20 mouse cellular contexts compared by ENCODE assay signal in genomic region chr10:37313461-37313860, GRCm38 (mm10).
DNase-seq lines count a peak whose midpoint lies in the region; ATAC-seq and TF ChIP-seq lines count a peak whose summit lies in the region.
"Had no signal": no experiment of that assay in that cellular context is flagged by ENCODE, and none has a peak within 500 bp of the region (broad histone marks: within the 10 kb centered on the region; RNA-seq: fewer than 3 reads in every experiment).

No protein-coding gene starts in this region.

- no peak for ATAC-seq in intestine, embryonic 16.5 days
- ATAC-seq: CD4-positive, CD25-positive, alpha-beta regulatory T cell, adult 4 months; forebrain, embryonic 13.5 days; forebrain, embryonic 15.5 days; forebrain, postnatal 0 days had no signal

- no peak overlapping the region for H3K27ac ChIP-seq in intestine, embryonic 16.5 days (ENCODE audit: low read length)
- H3K27ac ChIP-seq: embryonic facial prominence, embryonic 10.5 days; embryonic facial prominence, embryonic 12.5 days; forebrain, embryonic 13.5 days; forebrain, embryonic 15.5 days had no signal

- H3K4me1 ChIP-seq in intestine, embryonic 16.5 days (ENCODE audit: control insufficient read depth, insufficient read depth, low read length) = no peaks in the 10 kb centered on the region
- H3K4me1 ChIP-seq: embryonic facial prominence, embryonic 12.5 days had no signal

- DNase-seq in 3T3-L1 (ENCODE audit: low read depth, low spot score) (peak; percentile 56), NIH3T3 (ENCODE audit: low read depth) (peak; percentile 51)
- DNase-seq in right cerebral cortex, postnatal 4 days = no peak
- DNase-seq: adrenal gland, adult 8-10 months; adrenal gland, postnatal 14 days; adrenal gland, postnatal 36 days; B cell, adult 2 months; cerebellum, adult 11-12 months; cerebellum, adult 2 months; cerebellum, adult 9-10 months; forebrain, postnatal 0 days had no signal

- no peaks in the 10 kb centered on the region for H3K79me2 ChIP-seq in myocyte (ENCODE audit: control insufficient read depth, insufficient read depth)

- H3K9me3 ChIP-seq in intestine, embryonic 16.5 days (ENCODE audit: control insufficient read depth, low read length) = no peaks in the 10 kb centered on the region
- H3K9me3 ChIP-seq: embryonic facial prominence, embryonic 10.5 days; embryonic facial prominence, embryonic 12.5 days; forebrain, embryonic 13.5 days; forebrain, embryonic 15.5 days; G1E had no signal

- no peak overlapping the region for H3ac ChIP-seq in myocyte (ENCODE audit: control insufficient read depth, insufficient read length)

- H3K36me3 ChIP-seq in myocyte (ENCODE audit: control insufficient read depth, insufficient read depth) = no peaks in the 10 kb centered on the region
- H3K36me3 ChIP-seq in intestine, embryonic 16.5 days (ENCODE audit: control insufficient read depth, insufficient read depth, low read length) = no peaks in the 10 kb centered on the region
- H3K36me3 ChIP-seq: embryonic facial prominence, embryonic 10.5 days; embryonic facial prominence, embryonic 12.5 days; forebrain, embryonic 15.5 days; G1E had no signal

- no peaks in the 10 kb centered on the region for H3K27me3 ChIP-seq in myocyte (ENCODE audit: control insufficient read depth, insufficient read depth, insufficient read length)
- H3K27me3 ChIP-seq in intestine, embryonic 16.5 days (replicated peaks; ENCODE audit: control insufficient read depth, insufficient read depth, low read length) = no peaks in the 10 kb centered on the region
- H3K27me3 ChIP-seq: CH12.LX; embryonic facial prominence, embryonic 12.5 days; forebrain, embryonic 13.5 days; forebrain, embryonic 15.5 days had no signal

- H3K4me2 ChIP-seq in myocyte (ENCODE audit: low read depth) = no peak overlapping the region
- no peak overlapping the region for H3K4me2 ChIP-seq in intestine, embryonic 16.5 days (ENCODE audit: low read depth, low read length)
- H3K4me2 ChIP-seq: embryonic facial prominence, embryonic 12.5 days; forebrain, embryonic 13.5 days; forebrain, embryonic 15.5 days had no signal

- no peak overlapping the region for H3K9ac ChIP-seq in intestine, embryonic 16.5 days (ENCODE audit: low read depth, low read length)
- H3K9ac ChIP-seq: embryonic facial prominence, embryonic 12.5 days; forebrain, embryonic 13.5 days; forebrain, embryonic 15.5 days; forebrain, postnatal 0 days had no signal

- H3K4me3 ChIP-seq in myocyte = no peak overlapping the region
- H3K4me3 ChIP-seq in intestine, embryonic 16.5 days (ENCODE audit: low read length) = no peak overlapping the region
- H3K4me3 ChIP-seq: embryonic facial prominence, embryonic 10.5 days; embryonic facial prominence, embryonic 12.5 days; forebrain, embryonic 13.5 days; forebrain, embryonic 15.5 days had no signal

- TF ChIP-seq POLR2A in myocyte (IDR thresholded peaks at IDR 0.05; ENCODE audit: insufficient read length, low read depth) = no peak

TF ChIP-seq in myocyte, 11 proteins besides CTCF, POLR2A, EP300 and RAD21:
- TF ChIP-seq CEBPB (IDR thresholded peaks at IDR 0.05; ENCODE audit: insufficient read depth, poor library complexity, severe bottlenecking) (peak; percentile 36; the same call in 1 of the 2 replicates), MYOG (IDR thresholded peaks at IDR 0.05; ENCODE audit: control insufficient read depth in 1 of 3, insufficient read depth in 1 of 3, insufficient read length in 2 of 3, low read depth in 2 of 3) (no peak)
